ENCODE assay signal across 13 mouse cellular contexts in the genomic region with DNA sequence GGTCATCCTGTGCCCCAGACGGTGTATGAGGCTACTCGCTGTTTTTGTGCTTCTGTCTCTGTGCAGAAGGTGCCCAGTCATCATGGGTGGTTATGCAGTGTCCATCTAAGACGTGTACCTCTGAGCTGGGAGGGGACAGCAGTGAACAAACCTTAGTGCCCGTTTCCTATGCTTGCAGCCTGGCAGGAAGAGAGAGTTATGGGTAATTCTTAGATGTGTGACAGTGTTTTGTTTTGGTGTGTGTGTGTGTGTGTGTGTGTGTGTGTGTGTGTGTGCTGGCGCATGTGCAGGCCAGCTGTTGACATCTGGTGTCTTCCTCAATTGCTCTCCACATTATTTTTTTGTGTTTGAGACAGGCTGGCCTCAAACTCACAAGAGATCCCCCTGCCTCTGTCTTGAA. TPM values are rescaled to one million over a fixed set of nuclear protein-coding genes. Genes with fewer than 3 reads are reported as not detected.
DNase-seq lines count a peak whose midpoint lies in the region; ATAC-seq and TF ChIP-seq lines count a peak whose summit lies in the region.
"Had no signal": no experiment of that assay in that cellular context is flagged by ENCODE, and none has a peak within 500 bp of the region (broad histone marks: within the 10 kb centered on the region; RNA-seq: fewer than 3 reads in every experiment).

No protein-coding gene starts in this region.

- no peak for DNase-seq in hindbrain, embryonic 10.5 days (ENCODE audit: low spot score)
- no peak for DNase-seq in hindbrain, embryonic 14.5 days (ENCODE audit: low spot score)
- peak; percentile 76 for DNase-seq in CD4-positive helper T cell, adult 2 months (ENCODE audit: low read depth, low spot score)
- DNase-seq in thymus, postnatal 0 days (ENCODE audit: low spot score) = peak; percentile 50
- DNase-seq in right cerebral cortex, postnatal 25 days = no peak
- no peak for DNase-seq in frontal cortex, adult 2 months (ENCODE audit: extremely low spot score in 1 of 2, low spot score in 1 of 2)
- DNase-seq: adrenal gland, postnatal 36 days; cerebellum, postnatal 10 days; kidney, postnatal 10 days; liver, postnatal 0 days had no signal

- no peak for TF ChIP-seq CTCF in bone marrow macrophage, adult 2 months (IDR thresholded peaks at IDR 0.05; ENCODE audit: low read depth, low read length)

- no peak for TF ChIP-seq POLR2A in bone marrow macrophage, adult 2 months (IDR thresholded peaks at IDR 0.05; ENCODE audit: borderline replicate concordance, low read depth, low read length)

- peaks cover 24% of the 10 kb centered on the region for H3K4me1 ChIP-seq in hindbrain, embryonic 10.5 days (replicated peaks)
- no peaks in the 10 kb centered on the region for H3K4me1 ChIP-seq in hindbrain, embryonic 14.5 days (replicated peaks; ENCODE audit: control insufficient read depth, insufficient read depth, low read length)
- H3K4me1 ChIP-seq in bone marrow macrophage, adult 2 months (ENCODE audit: control insufficient read depth, insufficient read depth, low read length) = peaks cover 22% of the 10 kb centered on the region

- H3K9me3 ChIP-seq in hindbrain, embryonic 10.5 days = no peaks in the 10 kb centered on the region
- H3K9me3 ChIP-seq in hindbrain, embryonic 14.5 days (ENCODE audit: control insufficient read depth, low read length) = no peaks in the 10 kb centered on the region
- H3K9me3 ChIP-seq: limb, embryonic 15.5 days had no signal

- no peaks in the 10 kb centered on the region for H3K27me3 ChIP-seq in hindbrain, embryonic 10.5 days (ENCODE audit: insufficient read depth, poor library complexity, severe bottlenecking)
- H3K27me3 ChIP-seq in hindbrain, embryonic 14.5 days (ENCODE audit: control insufficient read depth, insufficient read depth, low read length) = no peaks in the 10 kb centered on the region
- H3K27me3 ChIP-seq: limb, embryonic 15.5 days had no signal

- H3K27ac ChIP-seq in hindbrain, embryonic 10.5 days = 0 out of 2 replicates have a peak overlapping the region, but pooled peaks have one; percentile 9
- H3K27ac ChIP-seq in hindbrain, embryonic 14.5 days = no peak overlapping the region
- H3K27ac ChIP-seq in bone marrow macrophage, adult 2 months (ENCODE audit: insufficient read depth, low read depth, low read length) = 0 out of 2 replicates have a peak overlapping the region, but pooled peaks have one; percentile 2
- H3K27ac ChIP-seq: limb, embryonic 15.5 days had no signal

- no peak overlapping the region for H3K4me2 ChIP-seq in hindbrain, embryonic 14.5 days (replicated peaks)
- H3K4me2 ChIP-seq: limb, embryonic 15.5 days had no signal

- ATAC-seq in hindbrain, embryonic 14.5 days (ENCODE audit: low FRiP score) = no peak
- ATAC-seq: liver, postnatal 0 days had no signal

- 69% methylated on average over 5 of the region's 5 CpGs for WGBS in hindbrain, embryonic 10.5 days
- 72% methylated on average over 5 of the region's 5 CpGs for WGBS in hindbrain, embryonic 14.5 days

- H3K36me3 ChIP-seq in hindbrain, embryonic 10.5 days = no peaks in the 10 kb centered on the region
- H3K36me3 ChIP-seq in hindbrain, embryonic 14.5 days (replicated peaks; ENCODE audit: control insufficient read depth, insufficient read depth) = no peaks in the 10 kb centered on the region
- H3K36me3 ChIP-seq: limb, embryonic 15.5 days had no signal

- no peak overlapping the region for H3K4me3 ChIP-seq in hindbrain, embryonic 10.5 days
- no peak overlapping the region for H3K4me3 ChIP-seq in hindbrain, embryonic 14.5 days (replicated peaks; ENCODE audit: low read length)
- H3K4me3 ChIP-seq in bone marrow macrophage, adult 2 months (ENCODE audit: insufficient read depth, low read length) = no peak overlapping the region
- H3K4me3 ChIP-seq: limb, embryonic 15.5 days; myocyte had no signal

- H3K9ac ChIP-seq in hindbrain, embryonic 14.5 days = no peak overlapping the region
- H3K9ac ChIP-seq: limb, embryonic 15.5 days; liver, postnatal 0 days had no signal

RNA-seq across cellular contexts. Expression of gene Fbxl14, which starts 20.6 kb away (rescaled TPM):
- polyA plus RNA-seq in hindbrain, embryonic 10.5 days (2016; fragmentation: Nextera tagmentation; extraction: Ambion mirVana) = 3.1 and 3.4 TPM in 2 replicates
- polyA plus RNA-seq in hindbrain, embryonic 14.5 days (2014; fragmentation: Nextera tagmentation; extraction: Ambion mirVana) = 3.1 and 4.6 TPM in 2 replicates
- polyA plus RNA-seq in bone marrow macrophage, adult 2 months (2012; ENCODE audit: insufficient read depth, insufficient read length, missing spikeins) = 30.7 and 34.3 TPM in 2 replicates
- polyA plus RNA-seq in thymus, postnatal 0 days (2015; fragmentation: Nextera tagmentation; extraction: Ambion mirVana) = 17.1 and 18.1 TPM in 2 replicates
- 30.9 and 33.7 TPM in 2 replicates for polyA plus RNA-seq in frontal cortex, adult 2 months (2012; rRNA removed)

RNA-seq across cellular contexts. Expression of gene Wnt5b, which starts 44.1 kb away (rescaled TPM):
- 7.9 and 8.8 TPM in 2 replicates for polyA plus RNA-seq in hindbrain, embryonic 10.5 days (2016; fragmentation: Nextera tagmentation; extraction: Ambion mirVana)
- 6.3 and 6.6 TPM in 2 replicates for polyA plus RNA-seq in hindbrain, embryonic 14.5 days (2014; fragmentation: Nextera tagmentation; extraction: Ambion mirVana)
- not detected in 2 replicates for polyA plus RNA-seq in bone marrow macrophage, adult 2 months (2012; ENCODE audit: insufficient read depth, insufficient read length, missing spikeins)
- polyA plus RNA-seq in thymus, postnatal 0 days (2015; fragmentation: Nextera tagmentation; extraction: Ambion mirVana) = 3.9 and 4.6 TPM in 2 replicates
- 2.1 and 2.8 TPM in 2 replicates for polyA plus RNA-seq in frontal cortex, adult 2 months (2012; rRNA removed)

Comparison
In these comparisons a context has a peak if more than half of its experiments do, and no peak if none do; other contexts are left out.
1. DNase-seq: peak in CD4-positive helper T cell, adult 2 months (single experiment) and thymus, postnatal 0 days (single experiment); none in hindbrain, embryonic 10.5 days (single experiment), hindbrain, embryonic 14.5 days (single experiment), right cerebral cortex, postnatal 25 days (single experiment) and frontal cortex, adult 2 months (0 of 2).